Mouse (Mus musculus): Measurements from ENCODE around the gene Atxn7l1. TPM values are rescaled to one million over a fixed set of nuclear protein-coding genes. Genes with fewer than 3 reads are reported as not detected.

Atxn7l1 gene
- total RNA-seq, 2 experiments from 2014 or later = 26.5 to 29.5 TPM

DNA sequence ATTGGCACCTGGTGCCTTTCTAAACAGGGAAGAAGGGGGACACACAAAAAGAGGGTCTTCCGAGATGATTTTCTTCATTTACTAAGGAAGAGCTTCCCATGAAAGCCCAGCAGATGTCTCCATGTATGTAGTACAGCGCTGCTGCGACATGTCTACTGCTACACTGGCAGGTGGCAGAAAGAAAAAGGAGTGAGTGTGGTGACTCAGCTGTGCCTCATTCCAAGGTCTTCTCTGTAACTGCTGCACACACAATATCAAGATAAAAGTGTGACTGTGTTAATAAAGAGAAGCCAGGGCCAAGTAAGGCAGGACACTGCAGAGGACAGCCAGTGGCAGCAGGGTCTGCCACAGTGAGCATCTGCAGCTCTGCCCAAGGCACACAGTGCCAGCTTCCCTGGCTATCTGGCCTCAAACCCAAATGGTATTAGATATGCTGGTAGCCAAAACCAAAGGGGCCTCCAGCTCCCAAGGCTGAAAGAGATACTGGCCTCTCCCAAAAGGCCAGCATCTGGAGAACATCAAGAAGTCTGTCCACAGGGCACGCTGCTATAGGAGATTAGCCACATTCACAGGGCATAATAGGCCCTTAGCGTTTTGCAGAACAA is 212.5 kb downstream of the Atxn7l1 start:
- DNase-seq = peak; percentile 43 to 44

DNA sequence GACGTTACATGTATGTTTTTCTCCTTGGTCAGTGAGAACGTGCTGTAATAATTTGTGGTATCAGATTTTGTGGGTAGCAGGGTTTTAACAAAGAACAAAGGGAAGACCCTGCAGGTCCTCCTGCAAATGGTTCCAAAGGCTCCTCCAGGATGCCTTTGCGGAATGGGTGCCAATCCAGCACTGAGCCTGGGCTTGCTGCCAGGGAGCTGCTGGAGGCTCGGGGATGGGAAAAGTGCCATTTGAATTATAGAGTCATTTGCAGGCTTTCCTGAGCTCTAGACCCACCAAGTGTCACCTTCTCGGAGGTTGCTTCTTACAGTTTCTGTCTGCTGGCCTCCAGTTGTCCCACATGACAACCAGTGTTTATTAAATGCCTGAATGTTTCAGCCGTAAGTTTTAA is 213.2 kb downstream of the Atxn7l1 start:
- DNase-seq = peak; percentile 70 to 79

DNA sequence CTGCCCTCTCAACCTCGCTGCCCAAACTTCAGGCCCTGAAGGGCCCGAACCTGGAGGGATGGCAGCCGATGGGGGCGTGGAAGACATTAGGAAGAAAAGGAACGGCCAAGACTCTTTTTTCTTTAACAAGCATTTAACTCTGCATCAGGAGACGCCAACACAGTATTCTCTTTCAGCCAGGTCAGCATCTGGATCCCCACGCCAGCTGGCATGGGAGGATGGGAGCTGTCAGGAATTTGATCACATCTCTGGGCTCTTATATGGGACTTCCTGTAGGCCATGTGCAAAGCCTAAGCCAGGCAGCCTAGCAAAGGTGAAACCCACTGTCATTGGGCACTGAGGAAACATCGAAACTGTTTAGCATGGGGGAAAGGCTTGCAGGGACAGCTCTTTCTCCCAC is 217.0 kb downstream of the Atxn7l1 start:
- DNase-seq = no peak

DNA sequence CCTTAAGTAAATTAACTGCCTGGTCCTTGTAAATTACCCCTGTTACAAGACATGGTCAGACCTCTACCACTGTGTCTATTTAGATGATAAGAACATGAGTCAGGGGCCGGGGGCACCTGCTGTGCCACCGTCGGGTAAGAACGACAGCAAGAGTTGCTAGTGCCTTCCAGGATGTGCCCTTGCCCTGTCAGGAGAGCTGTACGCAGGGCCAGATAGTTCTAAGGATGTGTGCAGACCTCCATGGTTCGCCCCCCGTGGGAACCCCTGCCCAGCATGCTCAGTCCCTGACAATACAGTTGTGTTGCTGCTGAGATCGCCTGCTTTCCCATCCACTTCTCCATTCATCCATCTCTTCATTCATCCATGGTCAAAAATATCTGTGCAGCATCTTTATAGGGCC is 217.6 kb downstream of the Atxn7l1 start:
- DNase-seq = no peak

DNA sequence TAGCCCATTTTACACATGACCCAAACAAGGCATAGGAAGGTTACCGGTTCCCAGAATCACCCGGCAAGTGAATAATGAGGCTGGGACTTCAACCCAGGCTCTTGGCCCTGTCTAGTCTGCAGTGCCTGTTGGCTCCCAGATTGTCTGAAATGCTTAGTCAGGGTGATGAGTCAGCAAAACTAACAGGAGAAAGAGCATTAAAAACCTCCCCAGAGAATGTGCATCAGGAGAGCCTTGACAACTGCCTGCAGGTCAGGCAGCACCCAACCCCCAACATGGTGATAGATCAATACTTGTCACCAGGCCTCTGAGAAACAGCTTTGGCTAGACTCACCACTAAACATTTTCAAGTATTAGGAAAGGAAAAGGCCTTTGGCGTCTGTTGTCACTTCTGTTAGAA is 222.1 kb downstream of the Atxn7l1 start:
- DNase-seq = peak; percentile 28 to 35

DNA sequence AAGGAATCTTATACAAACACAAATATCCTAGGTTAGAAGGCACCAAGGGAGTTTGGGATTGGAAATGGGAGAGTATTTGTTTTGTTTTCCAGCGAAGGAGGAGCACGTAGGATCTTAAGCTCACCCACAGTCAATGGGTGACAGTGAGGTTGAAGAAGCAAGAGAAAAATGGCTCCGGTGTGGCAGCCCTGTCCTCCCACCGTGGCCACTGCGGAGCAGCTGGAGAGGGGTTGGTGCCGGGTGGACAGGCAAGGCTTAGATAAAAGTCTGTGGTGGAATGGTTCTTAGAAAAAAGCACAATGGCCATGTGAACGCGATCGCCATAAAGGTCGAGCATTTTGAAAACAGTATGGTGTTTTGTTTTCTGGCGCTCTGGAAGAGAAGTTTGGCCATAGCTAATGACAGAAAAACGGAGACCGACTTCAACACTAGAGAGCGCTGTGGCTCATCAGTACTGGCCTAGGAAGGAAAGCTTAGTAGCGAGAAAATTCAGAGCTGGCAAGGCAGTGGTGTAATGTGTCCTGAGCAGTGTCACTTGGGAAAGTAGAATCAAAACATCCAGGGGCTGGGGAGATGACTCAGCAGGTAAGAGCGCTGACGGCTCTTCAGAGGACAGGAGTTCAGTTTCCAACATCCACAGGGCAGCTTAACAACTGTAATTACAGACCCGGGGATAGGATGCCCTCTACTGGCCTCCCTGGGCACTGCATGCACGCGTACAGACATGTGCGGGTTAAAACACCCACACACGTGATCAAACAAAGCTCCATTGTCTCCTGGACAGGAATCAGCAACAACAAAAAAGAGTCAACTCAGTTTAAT is 232.3 kb downstream of the Atxn7l1 start:
- peak; percentile 79 to 82 for DNase-seq

DNA sequence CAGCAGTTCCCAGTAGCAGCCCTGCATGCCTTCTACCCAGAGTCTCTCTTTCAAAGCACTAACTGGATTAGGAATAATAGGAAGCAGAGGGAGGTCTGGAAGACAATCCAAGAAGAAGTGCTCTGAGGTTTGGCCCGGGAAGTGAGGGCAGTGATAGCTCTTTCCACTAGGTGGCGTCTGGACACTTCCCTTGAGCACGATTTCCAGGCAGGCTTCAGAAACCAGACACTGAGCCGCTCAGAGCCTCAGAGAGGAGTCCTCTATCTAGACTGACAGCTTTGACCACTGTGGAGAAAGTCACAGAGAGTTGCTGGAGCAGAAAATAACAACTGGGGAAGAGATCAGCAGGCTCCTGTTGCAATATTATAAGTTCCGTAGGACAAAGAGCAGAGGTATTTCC is 241.3 kb downstream of the Atxn7l1 start:
- peak; percentile 66 to 75 for DNase-seq

DNA sequence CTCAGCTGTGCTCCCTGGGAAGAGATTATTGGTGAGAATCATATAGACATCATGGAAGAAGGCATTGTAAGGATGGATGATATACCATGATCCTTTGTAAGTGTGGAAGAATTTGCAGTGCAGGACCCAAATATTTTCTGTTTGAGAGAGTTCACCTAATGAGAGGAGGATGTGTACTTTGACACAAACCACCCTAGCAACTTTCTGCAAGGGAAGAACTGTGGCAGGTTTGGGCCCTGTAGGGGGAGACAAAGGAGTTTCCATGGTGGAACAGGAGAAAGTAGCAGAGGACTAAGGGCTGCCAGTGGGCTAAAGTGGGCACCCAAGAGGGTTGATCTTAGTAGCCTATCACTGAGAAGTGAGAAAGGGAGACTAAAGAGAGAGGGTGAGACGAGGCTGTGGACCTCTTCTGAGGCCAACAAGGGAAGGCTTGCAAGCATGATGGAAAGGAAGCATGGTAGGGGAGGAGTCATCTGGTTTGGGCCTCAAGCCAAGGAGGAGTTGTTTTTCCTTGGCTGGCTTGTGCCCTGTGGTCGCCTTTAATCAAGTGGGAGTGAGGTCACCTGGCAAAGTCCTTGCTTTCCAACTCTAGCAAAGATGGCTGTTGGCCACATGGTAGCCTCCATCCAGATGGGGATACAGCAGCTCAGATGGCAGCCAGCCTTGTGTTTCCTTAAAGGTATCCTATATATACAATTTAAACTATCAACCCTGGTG is 243.5 kb downstream of the Atxn7l1 start:
- peak in 1 of 2 experiments; percentile 20 for DNase-seq

DNA sequence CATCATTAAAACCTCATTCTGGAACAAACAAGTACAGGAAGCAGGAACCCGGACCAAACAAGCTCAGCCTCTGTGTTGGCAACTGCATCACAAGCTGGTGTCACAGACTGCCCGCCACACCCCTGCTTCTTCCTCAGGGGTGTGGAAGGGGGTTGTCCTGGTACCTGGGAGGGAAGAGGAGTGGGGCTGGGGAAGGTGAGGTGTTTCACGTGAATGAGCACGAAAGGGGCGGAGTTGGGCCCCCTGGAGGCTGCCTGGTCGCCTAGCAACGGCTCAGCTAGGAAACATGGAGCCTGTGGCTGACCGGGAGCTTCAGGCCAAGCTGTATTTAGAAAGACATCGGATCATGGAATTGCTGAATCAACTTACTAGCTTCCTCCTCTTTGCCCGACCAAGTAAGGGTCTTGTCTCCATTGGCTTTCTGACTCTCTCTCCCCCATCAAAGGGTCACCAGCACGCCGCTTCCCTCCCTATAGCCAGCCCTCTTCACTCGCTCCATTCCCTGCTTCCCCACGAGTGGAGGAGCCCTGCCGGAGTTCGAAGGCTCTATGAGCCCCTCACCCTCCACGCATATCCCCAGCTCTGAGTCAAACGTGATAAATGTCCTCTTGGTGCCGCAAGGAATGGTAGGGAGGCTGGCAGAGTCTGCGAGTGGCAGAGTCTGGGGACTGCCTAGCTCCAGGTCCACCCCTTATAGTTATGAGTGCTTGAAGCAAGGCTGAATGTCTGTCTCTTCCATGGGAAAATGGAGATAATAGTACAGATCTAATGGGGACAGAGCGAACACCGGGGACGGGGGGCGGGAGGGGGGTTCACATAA is 247.5 kb downstream of the Atxn7l1 start, which contains the start of gene Efcab10:
Gene Efcab10 (plus strand): TSS at position 51 of the 820 bp plus-strand sequence.
- peak; percentile 32 to 35 for DNase-seq

DNA sequence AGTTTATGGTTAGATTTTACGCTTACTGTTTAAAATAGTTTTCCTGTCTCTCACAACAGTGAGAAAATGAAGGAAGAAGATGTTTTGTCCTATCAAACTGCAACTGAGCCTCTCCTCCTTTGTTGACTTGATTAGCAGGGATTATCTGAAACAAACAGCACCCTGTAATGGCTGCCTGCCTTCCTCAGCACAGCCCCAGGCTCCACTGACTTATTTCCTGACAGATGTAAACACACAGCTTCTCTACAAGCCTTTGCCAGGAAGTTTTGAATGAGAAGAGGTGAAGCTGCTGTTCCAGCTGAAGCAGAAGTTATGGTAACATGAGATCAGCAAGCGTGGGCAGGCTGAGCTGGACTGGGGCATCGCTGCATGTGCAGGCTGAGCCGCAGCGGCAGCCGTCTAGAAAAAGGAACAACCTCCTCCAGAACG is 255.8 kb downstream of the Atxn7l1 start:
- DNase-seq = no peak

DNA sequence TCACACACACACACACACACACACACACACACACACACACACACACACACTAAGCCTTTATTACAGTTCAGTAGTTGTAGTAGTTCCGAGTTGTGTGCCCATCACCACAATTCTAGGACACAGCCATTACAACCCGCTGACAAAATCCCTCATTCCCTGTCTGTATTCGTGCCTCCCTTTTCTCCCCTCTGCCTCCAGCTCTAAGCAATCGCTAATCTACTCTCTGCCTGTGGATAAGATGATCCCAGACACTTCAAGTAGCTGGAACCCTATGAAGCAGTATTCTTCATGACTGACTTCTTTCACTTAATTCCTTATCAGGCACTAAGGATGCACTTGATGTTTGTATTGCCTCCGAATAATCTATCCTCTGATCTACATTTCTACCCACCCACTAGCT is 257.5 kb downstream of the Atxn7l1 start:
- no peak for DNase-seq

DNA sequence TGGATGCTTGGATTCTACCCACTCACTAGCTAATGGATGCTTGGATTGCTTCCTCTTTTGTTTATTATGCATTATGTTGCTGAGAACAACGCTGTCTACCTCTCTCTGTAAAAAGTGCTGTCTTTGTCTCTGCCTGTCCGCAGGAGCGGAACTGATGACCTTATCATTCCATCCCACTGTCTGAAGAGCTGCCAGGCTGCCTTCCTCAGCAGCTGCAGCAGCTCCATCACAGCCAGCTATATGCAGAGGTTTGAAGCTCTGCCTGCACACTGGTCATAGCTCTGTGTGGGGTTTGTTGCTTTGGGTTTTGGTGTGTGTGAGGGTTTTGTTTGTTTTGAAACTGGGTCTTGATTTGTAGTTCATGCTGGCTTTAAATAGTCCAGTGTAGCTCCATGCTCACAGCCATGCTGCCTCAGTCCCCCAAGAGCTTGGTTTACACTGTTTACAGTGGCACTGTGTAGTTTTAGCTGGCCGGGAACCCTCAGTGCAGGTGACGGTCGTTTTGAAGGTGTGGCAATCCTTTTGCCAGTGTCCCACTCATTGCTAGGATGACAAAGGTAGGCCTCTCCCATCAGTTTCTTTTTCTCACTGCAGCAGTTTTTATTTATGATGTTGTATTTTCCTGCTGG is 258.0 kb downstream of the Atxn7l1 start:
- no peak for DNase-seq

DNA sequence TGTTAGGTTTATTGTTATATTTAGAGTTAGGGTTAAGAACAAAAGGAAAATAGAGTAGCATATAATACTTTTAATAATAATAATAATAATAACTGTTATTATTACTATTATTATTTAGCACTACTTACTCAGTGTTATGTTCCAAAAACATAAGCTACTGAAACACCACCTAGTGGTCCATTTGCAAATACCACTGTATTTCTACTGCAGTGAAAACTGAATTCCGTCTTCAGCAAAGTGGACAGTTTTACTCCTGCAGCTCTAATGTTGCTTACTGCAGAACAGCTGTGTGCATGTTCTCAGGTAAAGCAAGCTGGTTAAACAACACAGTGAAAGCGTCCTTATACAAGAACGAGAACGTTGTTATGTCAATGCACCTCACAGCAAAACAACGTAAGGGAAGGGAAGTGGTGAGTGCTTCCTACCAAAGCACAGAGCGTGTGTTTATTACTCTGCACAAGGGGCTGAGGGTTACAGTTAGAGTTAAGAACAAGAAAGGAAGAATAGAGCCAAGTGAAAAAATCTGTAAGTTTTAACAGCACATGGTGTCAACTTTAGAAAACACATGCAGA is 264.2 kb downstream of the Atxn7l1 start:
- no peak for DNase-seq

Other genes with a start within 250 kb of the Atxn7l1 start
- 100 to 1,000 TPM; 101 to 129 TPM for gene Sypl, start 193.8 kb upstream of the Atxn7l1 start, total RNA-seq (2021)
- under 1 TPM in 1 of 2 experiments, not detected in 1; 0.10 TPM for gene Cdhr3, start 54.8 kb upstream of the Atxn7l1 start, total RNA-seq (2021)
- gene Efcab10, start 247.2 kb downstream of the Atxn7l1 start, total RNA-seq (2021) = under 1 TPM in 1 of 2 experiments, not detected in 1; 0.59 TPM

All from adrenal gland, postnatal 36 days (tissue).